9 mouse cellular contexts compared by ENCODE assay signal in the genomic region with DNA sequence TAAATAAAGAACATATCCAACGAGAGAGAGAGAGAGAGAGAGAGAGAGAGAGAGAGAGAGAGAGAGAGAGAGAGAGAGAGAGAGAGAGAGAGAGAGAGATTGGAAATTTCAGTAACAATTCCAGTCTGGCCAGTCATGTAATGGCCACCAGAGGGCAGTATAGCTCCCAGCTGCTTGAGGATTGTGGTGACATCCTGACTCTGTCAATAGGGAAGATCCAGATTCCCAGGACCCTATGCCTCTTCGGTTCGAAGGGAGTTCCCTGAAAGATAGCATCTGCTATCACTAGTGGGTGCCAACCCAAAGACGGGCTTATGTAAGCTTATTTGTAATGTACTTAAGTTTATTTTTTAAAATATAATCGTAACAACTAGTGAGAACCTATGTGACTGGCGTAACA.
DNase-seq lines count a peak whose midpoint lies in the region; TF ChIP-seq lines count a peak whose summit lies in the region.
"Had no signal": no experiment of that assay in that cellular context is flagged by ENCODE, and none has a peak within 500 bp of the region (broad histone marks: within the 10 kb centered on the region; RNA-seq: fewer than 3 reads in every experiment).

No protein-coding gene starts in this region.

- DNase-seq in gastrocnemius, adult 2 months = peak; percentile 37
- no peak for DNase-seq in gastrocnemius, postnatal 25 days
- DNase-seq in urinary bladder, adult 18-20 months (ENCODE audit: low spot score in 2 of 2) = peak; percentile 12 to 21
- DNase-seq in urinary bladder, postnatal 4 days (ENCODE audit: low spot score in 2 of 2) = no peak
- DNase-seq in cerebellum, adult 9-10 months = peak; percentile 80
- DNase-seq in heart, postnatal 36 days = peak; percentile 30 to 47
- DNase-seq in lung, adult 2 months = peak; percentile 20
- peak; percentile 55 for DNase-seq in splenic B cell, adult 2 months (ENCODE audit: low read depth, low spot score)
- DNase-seq: liver, embryonic 13.5 days had no signal

- TF ChIP-seq POLR2A in lung, adult 2 months (IDR thresholded peaks at IDR 0.05; ENCODE audit: borderline replicate concordance, extremely low read depth, low read depth, low read length) = no peak

- H3K4me3 ChIP-seq in gastrocnemius, adult 2 months = peak overlapping the region; percentile 4; the same call in 1 of the 2 replicates
- peak overlapping the region; percentile 24 for H3K4me3 ChIP-seq in lung, adult 2 months (replicated peaks; ENCODE audit: extremely low read depth, low read depth, low read length)
- H3K4me3 ChIP-seq: liver, embryonic 13.5 days had no signal

- intact Hi-C loops in gastrocnemius, adult 2 months (cut with DNase I) = loop anchor here (5.0 to 10.0 kb wide), 2 partner anchors 75 to 152 kb away; a partner anchor contains a TSS
- intact Hi-C loops in heart, postnatal 36 days (cut with DNase I) = loop anchor here (2.0 kb wide), 2 partner anchors 75 to 155 kb away; no protein-coding TSS in a partner anchor

- H3K36me3 ChIP-seq in splenic B cell, adult 2 months (ENCODE audit: control insufficient read depth, insufficient read depth, low read length, poor library complexity, severe bottlenecking) = no peaks in the 10 kb centered on the region
- H3K36me3 ChIP-seq: liver, embryonic 13.5 days had no signal

- 29% methylated on average over 6 of the region's 6 CpGs for WGBS in lung, adult 2 months

- no peak overlapping the region for H3K27ac ChIP-seq in gastrocnemius, adult 2 months
- H3K27ac ChIP-seq: liver, embryonic 13.5 days had no signal

- no peaks in the 10 kb centered on the region; the same call in none of the 2 replicates for H3K4me1 ChIP-seq in lung, adult 2 months (ENCODE audit: control insufficient read depth, insufficient read depth, low read length)
- H3K4me1 ChIP-seq: liver, embryonic 13.5 days had no signal

- TF ChIP-seq CTCF in gastrocnemius, adult 2 months (IDR thresholded peaks at IDR 0.05) = peak; percentile 70
- TF ChIP-seq CTCF in lung, adult 2 months (IDR thresholded peaks at IDR 0.05; ENCODE audit: insufficient read depth, low read length) = peak; percentile 74

- H3K27me3 ChIP-seq in splenic B cell, adult 2 months (ENCODE audit: control insufficient read depth, insufficient read depth, low read length, poor library complexity, severe bottlenecking) = no peaks in the 10 kb centered on the region
- H3K27me3 ChIP-seq: liver, embryonic 13.5 days had no signal

Comparison
In these comparisons a context has a peak if more than half of its experiments do, and no peak if none do; other contexts are left out.
1. DNase-seq: peak in gastrocnemius, adult 2 months (single experiment), urinary bladder, adult 18-20 months (2 of 2), cerebellum, adult 9-10 months (single experiment), heart, postnatal 36 days (2 of 2), lung, adult 2 months (single experiment) and splenic B cell, adult 2 months (single experiment); none in gastrocnemius, postnatal 25 days (single experiment) and urinary bladder, postnatal 4 days (0 of 2).